Mouse (Mus musculus) heart, embryonic 14.5 days (tissue): ENCODE data around the gene 9330182L06Rik. TPM values are rescaled to one million over a fixed set of nuclear protein-coding genes. Genes with fewer than 3 reads are reported as not detected.

Experiments used
- ATAC-seq: fragments of 200-750 bp; cut with Nextera tagmentation; 2 replicates; pipeline ENCODE4 v1.8.0; 2017; ENCODE audit warnings: low read depth, moderate TSS enrichment; ENCODE audit not compliant: insufficient number of reproducible peaks, insufficient read depth, low FRiP score
- H3K27ac ChIP-seq, 2 experiments: fragments of 200-500 bp in 1 of 2; fragments of 300-500 bp in 1 of 2; sonication (generic) in 1 of 2; replicated peaks in 1 of 2; 2 replicates each; pipeline ENCODE4 v1.5.1; 2012 to 2014; ENCODE audit warnings: low read depth in 2 of 2, low read length in 2 of 2, control low read depth in 1 of 2, mild to moderate bottlenecking in 1 of 2, mixed read lengths in 1 of 2; ENCODE audit not compliant: control insufficient read depth in 1 of 2, insufficient read depth in 1 of 2
- H3K27me3 ChIP-seq: fragments of 300-500 bp; sonication (generic); 2 replicates; pipeline ENCODE4 v1.6.1; 2014; ENCODE audit warnings: mild to moderate bottlenecking, low read length, control low read depth; ENCODE audit not compliant: control insufficient read depth, insufficient read depth
- H3K36me3 ChIP-seq: fragments of 300-500 bp; sonication (generic); 2 replicates; pipeline ENCODE4 v1.6.1; 2014; ENCODE audit warnings: mild to moderate bottlenecking, control low read depth, low read length, mixed read lengths; ENCODE audit not compliant: control insufficient read depth, insufficient read depth
- H3K4me1 ChIP-seq, 2 experiments: fragments of 200-500 bp in 1 of 2; fragments of 300-500 bp in 1 of 2; sonication (generic) in 1 of 2; 2 replicates each; pipeline ENCODE4 v1.6.1; 2012 to 2014; ENCODE audit warnings: low read length in 2 of 2, control low read depth in 1 of 2, mixed read lengths in 1 of 2; ENCODE audit not compliant: control insufficient read depth in 2 of 2, insufficient read depth in 2 of 2
- H3K4me2 ChIP-seq: fragments of 300-500 bp; sonication (generic); 2 replicates; pipeline ENCODE4 v1.6.1; 2014; ENCODE audit warnings: mild to moderate bottlenecking, low read length
- H3K4me3 ChIP-seq, 2 experiments: fragments of 200-500 bp in 1 of 2; fragments of 300-500 bp in 1 of 2; sonication (generic) in 1 of 2; 2 replicates each; pipeline ENCODE4 v1.5.1; 2012 to 2014; ENCODE audit warnings: low read length in 2 of 2, mild to moderate bottlenecking in 2 of 2, control low read depth in 1 of 2, low read depth in 1 of 2, moderate library complexity in 1 of 2; ENCODE audit not compliant: control insufficient read depth in 1 of 2, insufficient read depth in 1 of 2
- H3K9ac ChIP-seq: fragments of 300-500 bp; sonication (generic); 2 replicates; pipeline ENCODE4 v1.6.1; 2014; ENCODE audit warnings: mild to moderate bottlenecking, low read length
- H3K9me3 ChIP-seq: fragments of 300-500 bp; sonication (generic); 2 replicates; pipeline ENCODE4 v1.6.1; 2016; ENCODE audit warnings: low read length, control low read depth; ENCODE audit not compliant: control insufficient read depth
- WGBS: fragments of 180-500 bp; shearing (Covaris S2); extraction: QIAGEN DNeasy Blood & Tissue Kit; methylation state at CpG from one replicate; pipeline ENCODE4 v1.1.7; 2014; 5-methylcytosine and 5-hydroxymethylcytosine counted together
- polyA plus RNA-seq: library from polyadenylated mRNA; unstranded; fragments of >200 nt; fragmentation: Nextera tagmentation; extraction: Ambion mirVana; gene quantifications from 2 replicates; pipeline ENCODE4 v1.2.1, GENCODE M21; 2014

The 9330182L06Rik gene
- polyA plus RNA-seq, 1 experiment from 2014 or later: 2.4 TPM

GRCm38 (mm10) chr5:9424464-9424863 lies 158.5 kb downstream of the 9330182L06Rik start:
- no peaks in the 10 kb centered on the region for H3K9me3 ChIP-seq
- H3K4me3 ChIP-seq: no peak overlapping the region
- 66% methylated on average over 2 of the region's 2 CpGs for WGBS
- no peaks in the 10 kb centered on the region for H3K36me3 ChIP-seq
- H3K4me1 ChIP-seq: no peaks in the 10 kb centered on the region
- no peak overlapping the region for H3K27ac ChIP-seq
- H3K9ac ChIP-seq: no peak overlapping the region
- no peak for ATAC-seq
- no peaks in the 10 kb centered on the region for H3K27me3 ChIP-seq
- no peak overlapping the region for H3K4me2 ChIP-seq

GRCm38 (mm10) chr5:9427165-9427564 lies 161.2 kb downstream of the 9330182L06Rik start:
- no peak overlapping the region for H3K4me3 ChIP-seq
- no peaks in the 10 kb centered on the region for H3K36me3 ChIP-seq
- no peaks in the 10 kb centered on the region for H3K9me3 ChIP-seq
- 72% methylated on average over 2 of the region's 2 CpGs for WGBS
- H3K4me2 ChIP-seq: no peak overlapping the region
- no peak for ATAC-seq
- no peak overlapping the region for H3K9ac ChIP-seq
- no peaks in the 10 kb centered on the region for H3K27me3 ChIP-seq
- H3K4me1 ChIP-seq: no peaks in the 10 kb centered on the region
- no peak overlapping the region for H3K27ac ChIP-seq

- Histone ChIP-seq H3K9me3 (no peaks in the 10 kb centered on the region), H3K27me3 (no peaks in the 10 kb centered on the region), H3K4me1 (no peaks in the 10 kb centered on the region), H3K4me2 (no peak overlapping the region), H3K4me3 (no peak overlapping the region), H3K36me3 (no peaks in the 10 kb centered on the region), H3K27ac (no peak overlapping the region), H3K9ac (no peak overlapping the region)
- 45% methylated on average over 10 of the region's 10 CpGs for WGBS
- ATAC-seq: no peak
These were observed 161.8 kb downstream of the 9330182L06Rik start for GRCm38 (mm10) chr5:9427581-9428241.

GRCm38 (mm10) chr5:9428728-9429127 lies 162.8 kb downstream of the 9330182L06Rik start:
- Histone ChIP-seq H3K4me2 (no peak overlapping the region), H3K27ac (no peak overlapping the region), H3K27me3 (no peaks in the 10 kb centered on the region), H3K9me3 (no peaks in the 10 kb centered on the region), H3K4me3 (no peak overlapping the region), H3K4me1 (no peaks in the 10 kb centered on the region), H3K36me3 (no peaks in the 10 kb centered on the region), H3K9ac (no peak overlapping the region)
- no peak for ATAC-seq
- WGBS: 66% methylated on average over 3 of the region's 3 CpGs

GRCm38 (mm10) chr5:9446146-9446545 lies 180.2 kb downstream of the 9330182L06Rik start:
- H3K27ac ChIP-seq: no peak overlapping the region
- ATAC-seq: no peak
- H3K27me3 ChIP-seq: no peaks in the 10 kb centered on the region
- no peak overlapping the region for H3K4me3 ChIP-seq
- H3K9me3 ChIP-seq: no peaks in the 10 kb centered on the region
- H3K9ac ChIP-seq: no peak overlapping the region
- no peaks in the 10 kb centered on the region for H3K36me3 ChIP-seq
- 3% methylated on average over 1 of the region's 1 CpGs for WGBS
- no peaks in the 10 kb centered on the region for H3K4me1 ChIP-seq
- no peak overlapping the region for H3K4me2 ChIP-seq

- no peak overlapping the region for H3K4me3 ChIP-seq
- H3K9ac ChIP-seq: no peak overlapping the region
- no peak overlapping the region for H3K27ac ChIP-seq
- H3K4me1 ChIP-seq: no peaks in the 10 kb centered on the region
- H3K9me3 ChIP-seq: no peaks in the 10 kb centered on the region
- 79% methylated on average over 6 of the region's 6 CpGs for WGBS
- no peak overlapping the region for H3K4me2 ChIP-seq
- H3K36me3 ChIP-seq: no peaks in the 10 kb centered on the region
- ATAC-seq: no peak
- no peaks in the 10 kb centered on the region for H3K27me3 ChIP-seq
These were observed 183.0 kb downstream of the 9330182L06Rik start for GRCm38 (mm10) chr5:9448931-9449330.

GRCm38 (mm10) chr5:9449570-9449969 lies 183.7 kb downstream of the 9330182L06Rik start:
- Histone ChIP-seq H3K4me1 (no peaks in the 10 kb centered on the region), H3K4me2 (no peak overlapping the region), H3K36me3 (no peaks in the 10 kb centered on the region), H3K27me3 (no peaks in the 10 kb centered on the region), H3K4me3 (no peak overlapping the region), H3K9ac (no peak overlapping the region), H3K27ac (no peak overlapping the region), H3K9me3 (no peaks in the 10 kb centered on the region)
- WGBS: 63% methylated on average over 5 of the region's 5 CpGs
- no peak for ATAC-seq

GRCm38 (mm10) chr5:9453298-9453697 lies 187.4 kb downstream of the 9330182L06Rik start:
- H3K4me3 ChIP-seq: no peak overlapping the region
- WGBS: 78% methylated on average over 2 of the region's 2 CpGs
- H3K4me2 ChIP-seq: no peak overlapping the region
- H3K4me1 ChIP-seq: no peaks in the 10 kb centered on the region
- H3K27me3 ChIP-seq: no peaks in the 10 kb centered on the region
- ATAC-seq: no peak
- no peak overlapping the region for H3K27ac ChIP-seq
- no peaks in the 10 kb centered on the region for H3K9me3 ChIP-seq
- no peaks in the 10 kb centered on the region for H3K36me3 ChIP-seq
- no peak overlapping the region for H3K9ac ChIP-seq
